Mouse (Mus musculus): ENCODE measurements around the gene Rps27a.

DNA sequence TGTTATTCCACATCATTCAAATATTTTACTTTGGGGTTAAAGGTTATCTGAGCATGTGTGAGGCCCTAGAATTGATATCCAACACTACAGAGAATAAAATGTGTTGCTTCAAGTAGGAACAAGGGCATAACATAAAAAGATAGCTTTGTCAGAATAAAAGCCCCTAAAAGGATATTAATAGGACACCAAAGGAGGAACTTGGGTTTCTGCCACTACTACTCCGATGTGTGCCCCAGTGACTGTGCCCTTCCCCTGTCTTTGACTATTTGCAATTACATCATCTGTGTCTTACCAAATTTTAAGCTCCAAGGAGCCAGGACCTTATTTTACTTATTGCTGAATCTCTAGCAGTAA lies 1.5 kb upstream of the Rps27a start:
- TF ChIP-seq POLR2A (IDR thresholded peaks at IDR 0.05; ENCODE audit: control insufficient read depth, extremely low read depth, insufficient read depth, low read length, poor library complexity) (no peak), CTCF (IDR thresholded peaks at IDR 0.05; ENCODE audit: borderline replicate concordance, control insufficient read depth, extremely low read depth, insufficient read depth, low read length, poor library complexity) (no peak)

Measured in thymus, adult 2 months (tissue).